Mouse (Mus musculus) midbrain, embryonic 14.5 days (tissue): ENCODE data around the gene Macrod2. TPM values are rescaled to one million over a fixed set of nuclear protein-coding genes. Genes with fewer than 3 reads are reported as not detected.

Experiments used
- ATAC-seq: fragments of 200-750 bp; cut with Nextera tagmentation; 2 replicates; pipeline ENCODE4 v1.8.0; 2017; ENCODE audit warnings: moderate number of reproducible peaks, moderate library complexity; ENCODE audit not compliant: low FRiP score, low TSS enrichment
- DNase-seq: peaks from one replicate; pipeline ENCODE4 v3.0.0-alpha.2; 2015
- H3K27ac ChIP-seq: fragments of 300-500 bp; sonication (generic); replicated peaks from 2 replicates; pipeline ENCODE4 v1.5.1; 2014; ENCODE audit warnings: mild to moderate bottlenecking, low read depth, low read length, moderate library complexity
- H3K27me3 ChIP-seq: fragments of 300-500 bp; sonication (generic); 2 replicates; pipeline ENCODE4 v1.6.1; 2014; ENCODE audit warnings: low read length, control low read depth, mixed read lengths; ENCODE audit not compliant: control insufficient read depth, insufficient read depth
- H3K36me3 ChIP-seq: fragments of 300-500 bp; sonication (generic); 2 replicates; pipeline ENCODE4 v1.6.1; 2014; ENCODE audit warnings: low read length, control low read depth; ENCODE audit not compliant: control insufficient read depth, insufficient read depth
- H3K4me1 ChIP-seq: fragments of 300-500 bp; sonication (generic); 2 replicates; pipeline ENCODE4 v1.6.1; 2014; ENCODE audit warnings: mild to moderate bottlenecking, antibody characterized with exemption, low read length, control low read depth; ENCODE audit not compliant: control insufficient read depth, insufficient read depth
- H3K4me2 ChIP-seq: fragments of 300-500 bp; sonication (generic); 2 replicates; pipeline ENCODE4 v1.6.1; 2014; ENCODE audit warnings: mild to moderate bottlenecking, low read length, moderate library complexity
- H3K4me3 ChIP-seq: fragments of 300-500 bp; sonication (generic); replicated peaks from 2 replicates; pipeline ENCODE4 v1.5.1; 2014; ENCODE audit warnings: low read depth, low read length
- H3K9ac ChIP-seq: fragments of 300-500 bp; sonication (generic); replicated peaks from 2 replicates; pipeline ENCODE4 v1.6.1; 2014; ENCODE audit warnings: mild to moderate bottlenecking, low read length, moderate library complexity
- H3K9me3 ChIP-seq: fragments of 300-500 bp; sonication (generic); 2 replicates; pipeline ENCODE4 v1.6.1; 2016; ENCODE audit warnings: low read length, control low read depth, mixed read lengths; ENCODE audit not compliant: control insufficient read depth
- WGBS: fragments of 180-500 bp; shearing (Covaris S2); extraction: QIAGEN DNeasy Blood & Tissue Kit; methylation state at CpG from one replicate; pipeline ENCODE4 v1.1.7; 2014; 5-methylcytosine and 5-hydroxymethylcytosine counted together
- polyA plus RNA-seq: library from polyadenylated mRNA; unstranded; fragments of >200 nt; fragmentation: Nextera tagmentation; extraction: Ambion mirVana; gene quantifications from 2 replicates; pipeline ENCODE4 v1.2.1, GENCODE M21; 2014

The Macrod2 gene
- polyA plus RNA-seq, 1 experiment from 2014 or later: 61.4 TPM

- Histone ChIP-seq H3K27me3 (no peaks in the 10 kb centered on the region), H3K9ac (no peak overlapping the region), H3K27ac (no peak overlapping the region), H3K4me3 (no peak overlapping the region), H3K36me3 (no peaks in the 10 kb centered on the region), H3K4me1 (0 out of 2 replicates have a peak, but pooled peaks cover under 1% of the 10 kb centered on the region), H3K4me2 (no peak overlapping the region), H3K9me3 (no peaks in the 10 kb centered on the region)
- 18% methylated on average over 4 of the region's 4 CpGs for WGBS
- ATAC-seq (no peak), DNase-seq (no peak)
These were observed 768.8 kb downstream of the Macrod2 start for GRCm38 (mm10) chr2:141163918-141164317.

DNA sequence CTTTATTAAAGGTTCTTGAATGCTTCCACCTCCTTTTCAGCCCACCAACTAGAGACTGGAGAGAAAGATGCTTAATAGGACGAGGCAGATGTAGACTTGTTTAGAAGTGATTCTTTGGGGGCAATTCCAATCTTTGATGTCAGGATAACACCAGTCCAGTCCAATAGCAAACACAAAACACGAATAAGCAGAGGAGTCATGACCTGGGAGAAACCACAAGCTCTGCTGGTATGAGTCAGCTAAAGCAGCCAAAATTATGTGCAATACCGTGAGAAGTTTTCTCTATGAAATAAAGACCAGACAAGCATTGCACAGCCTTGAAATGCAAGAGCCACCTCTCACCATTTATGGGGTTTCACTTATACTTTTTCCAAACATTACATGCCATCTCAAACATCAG lies 774.5 kb downstream of the Macrod2 start:
- Histone ChIP-seq H3K9ac (no peak overlapping the region), H3K4me3 (no peak overlapping the region), H3K9me3 (no peaks in the 10 kb centered on the region), H3K27me3 (no peaks in the 10 kb centered on the region), H3K4me2 (no peak overlapping the region), H3K27ac (no peak overlapping the region), H3K4me1 (no peaks in the 10 kb centered on the region), H3K36me3 (no peaks in the 10 kb centered on the region)
- ATAC-seq (no peak), DNase-seq (no peak)
- 85% methylated on average over 3 of the region's 3 CpGs for WGBS

DNA sequence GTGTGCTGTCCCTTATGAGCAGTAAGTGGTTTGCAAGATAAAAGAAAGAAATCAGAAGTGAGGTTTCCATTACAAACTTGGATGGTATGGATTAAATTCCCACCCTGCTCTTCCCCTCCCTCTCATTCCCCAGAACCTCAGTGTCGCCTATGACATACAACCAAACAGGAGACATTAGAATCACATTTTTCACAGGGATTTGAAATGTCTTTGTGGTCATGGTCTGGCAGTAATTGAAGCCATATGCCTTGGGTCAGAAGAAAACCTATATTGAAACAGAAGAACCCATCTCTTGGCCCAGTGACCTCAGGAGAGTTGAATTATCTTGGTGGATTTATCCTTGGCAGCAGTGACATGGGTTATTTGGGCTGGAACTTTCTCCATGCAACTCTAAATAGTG lies 778.1 kb downstream of the Macrod2 start:
- ATAC-seq: no peak
- Histone ChIP-seq H3K27ac (no peak overlapping the region), H3K36me3 (no peaks in the 10 kb centered on the region), H3K27me3 (no peaks in the 10 kb centered on the region), H3K9ac (no peak overlapping the region), H3K9me3 (no peaks in the 10 kb centered on the region), H3K4me3 (no peak overlapping the region), H3K4me1 (no peaks in the 10 kb centered on the region), H3K4me2 (no peak overlapping the region)
- 60% methylated on average over 1 of the region's 1 CpGs for WGBS
- DNase-seq: no peak

DNA sequence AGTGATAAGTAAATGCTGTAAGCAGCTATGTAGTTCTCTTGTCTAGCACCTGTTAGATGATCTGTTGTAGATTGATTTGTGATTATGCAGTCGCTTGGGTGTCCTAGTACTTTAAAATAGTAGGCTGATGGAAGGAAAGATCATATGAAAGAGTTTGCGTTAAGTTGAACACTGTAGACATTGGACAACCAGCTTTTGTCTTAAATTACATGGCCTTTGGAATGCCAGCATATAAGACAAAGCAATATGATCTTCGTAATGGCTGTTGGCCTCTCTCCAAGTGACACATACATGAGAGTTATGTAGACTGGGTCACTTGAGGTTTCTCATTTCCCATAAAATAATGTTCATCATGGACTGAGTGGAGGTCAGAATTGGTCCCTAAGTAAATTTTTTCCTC lies 778.5 kb downstream of the Macrod2 start:
- Histone ChIP-seq H3K36me3 (no peaks in the 10 kb centered on the region), H3K4me3 (no peak overlapping the region), H3K9me3 (no peaks in the 10 kb centered on the region), H3K27ac (no peak overlapping the region), H3K27me3 (no peaks in the 10 kb centered on the region), H3K9ac (no peak overlapping the region), H3K4me2 (no peak overlapping the region), H3K4me1 (no peaks in the 10 kb centered on the region)
- no peak for DNase-seq
- no peak for ATAC-seq
- 97% methylated on average over 3 of the region's 3 CpGs for whole genome bisulfite sequencing

GRCm38 (mm10) chr2:141180656-141181055 lies 785.5 kb downstream of the Macrod2 start:
- Histone ChIP-seq H3K9me3 (no peaks in the 10 kb centered on the region), H3K4me1 (no peaks in the 10 kb centered on the region), H3K4me2 (no peak overlapping the region), H3K27ac (no peak overlapping the region), H3K4me3 (no peak overlapping the region), H3K27me3 (no peaks in the 10 kb centered on the region), H3K36me3 (no peaks in the 10 kb centered on the region), H3K9ac (no peak overlapping the region)
- ATAC-seq: no peak; the same call in 1 of the 2 replicates
- WGBS: 52% methylated on average over 1 of the region's 1 CpGs
- peak; percentile 51 for DNase-seq

GRCm38 (mm10) chr2:141182034-141182759 lies 787.1 kb downstream of the Macrod2 start:
- H3K36me3 ChIP-seq: no peaks in the 10 kb centered on the region
- no peaks in the 10 kb centered on the region for H3K9me3 ChIP-seq
- no peaks in the 10 kb centered on the region for H3K4me1 ChIP-seq
- peak; percentile 64 for DNase-seq
- 43% methylated on average over 5 of the region's 5 CpGs for WGBS
- H3K4me3 ChIP-seq: no peak overlapping the region
- H3K4me2 ChIP-seq: no peak overlapping the region
- no peaks in the 10 kb centered on the region for H3K27me3 ChIP-seq
- no peak; the same call in 1 of the 2 replicates for ATAC-seq
- H3K9ac ChIP-seq: no peak overlapping the region
- no peak overlapping the region for H3K27ac ChIP-seq

DNA sequence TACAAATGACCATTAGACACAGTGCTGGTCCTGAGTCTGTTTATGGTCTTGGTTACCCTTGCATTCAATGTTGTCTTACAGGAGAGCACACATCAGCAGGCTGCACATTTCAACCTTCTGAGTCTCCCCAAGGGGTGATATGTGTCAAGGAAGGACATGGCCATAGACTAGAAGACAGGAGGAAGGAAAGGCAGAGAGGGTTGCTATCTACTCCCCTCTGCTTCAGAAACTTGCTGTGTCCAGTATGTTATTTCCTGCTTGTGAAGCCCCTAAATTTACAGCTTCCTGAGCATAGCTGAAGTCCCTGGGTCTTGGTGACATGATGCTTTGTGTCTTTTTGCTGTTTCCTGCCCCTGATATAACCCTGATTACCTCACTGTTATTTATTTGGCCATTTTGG lies 799.4 kb downstream of the Macrod2 start:
- Histone ChIP-seq H3K27ac (no peak overlapping the region), H3K9me3 (no peaks in the 10 kb centered on the region), H3K4me2 (no peak overlapping the region), H3K9ac (no peak overlapping the region), H3K4me3 (no peak overlapping the region), H3K36me3 (no peaks in the 10 kb centered on the region), H3K4me1 (no peaks in the 10 kb centered on the region), H3K27me3 (no peaks in the 10 kb centered on the region)
- ATAC-seq: no peak
- DNase-seq: no peak

- Histone ChIP-seq H3K4me2 (no peak overlapping the region), H3K9me3 (no peaks in the 10 kb centered on the region), H3K4me3 (no peak overlapping the region), H3K4me1 (0 out of 2 replicates have a peak, but pooled peaks cover 3% of the 10 kb centered on the region), H3K27me3 (no peaks in the 10 kb centered on the region), H3K9ac (no peak overlapping the region), H3K27ac (no peak overlapping the region), H3K36me3 (no peaks in the 10 kb centered on the region)
- DNase-seq (no peak), ATAC-seq (no peak)
- WGBS: 60% methylated on average over 4 of the region's 4 CpGs
These were observed 805.4 kb downstream of the Macrod2 start for GRCm38 (mm10) chr2:141200481-141200880.

DNA sequence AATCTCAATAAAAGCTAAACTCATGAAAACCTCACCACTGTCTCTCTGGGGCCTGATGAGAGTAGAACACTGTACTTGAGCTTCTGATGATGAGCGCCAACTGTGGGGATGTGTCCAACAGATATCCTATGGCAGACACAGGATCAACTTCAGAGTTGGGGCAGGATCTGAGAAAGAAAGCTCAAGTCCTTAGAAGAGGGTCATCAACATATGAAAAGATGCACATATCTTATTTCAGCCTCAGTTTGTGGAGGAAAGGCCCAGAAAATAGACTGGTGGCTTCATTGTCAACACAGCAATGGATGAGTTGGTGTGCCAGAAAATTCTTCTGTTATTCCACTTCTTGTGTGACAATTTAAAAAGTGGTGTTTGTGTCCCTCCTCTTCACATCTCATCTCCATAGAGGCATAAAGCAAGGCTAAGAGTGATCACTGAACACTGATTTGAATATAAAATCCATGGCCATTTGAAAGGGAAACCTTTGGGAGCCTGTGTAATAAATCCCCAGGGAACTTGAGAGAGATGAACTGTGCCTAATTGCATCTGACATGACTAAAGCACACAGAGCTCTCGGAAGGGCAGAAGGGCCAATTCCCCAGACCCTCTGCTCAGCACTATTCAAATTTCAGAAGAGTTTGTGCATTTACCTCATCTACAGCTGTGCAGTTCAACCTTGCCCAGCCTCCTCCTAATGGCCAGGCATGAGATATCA lies 806.4 kb downstream of the Macrod2 start:
- peak; percentile 73; the same call in 1 of the 2 replicates for ATAC-seq
- Histone ChIP-seq H3K4me1 (0 out of 2 replicates have a peak, but pooled peaks cover 3% of the 10 kb centered on the region), H3K36me3 (no peaks in the 10 kb centered on the region), H3K27ac (no peak overlapping the region), H3K9ac (no peak overlapping the region), H3K4me2 (no peak overlapping the region), H3K4me3 (no peak overlapping the region), H3K27me3 (no peaks in the 10 kb centered on the region), H3K9me3 (no peaks in the 10 kb centered on the region)
- WGBS: 24% methylated on average over 2 of the region's 2 CpGs
- DNase-seq: peak; percentile 61
